Mouse (Mus musculus) liver, embryonic 11.5 days (tissue): ENCODE results near the gene Tdg. TPM values are rescaled to one million over a fixed set of nuclear protein-coding genes. Genes with fewer than 3 reads are reported as not detected.

ENCODE experiments used
- ATAC-seq: fragments of 200-750 bp; cut with Nextera tagmentation; replicated peaks from 2 replicates; pipeline ENCODE4 v1.8.0; 2017; ENCODE audit warnings: moderate number of reproducible peaks, mild to moderate bottlenecking, moderate TSS enrichment, moderate library complexity; ENCODE audit not compliant: low FRiP score
- DNase-seq: peaks from one replicate; pipeline ENCODE4 v3.0.0-alpha.2; 2017; ENCODE audit warnings: low spot score
- H3K27ac ChIP-seq: fragments of 300-500 bp; sonication (generic); 2 replicates; pipeline ENCODE4 v1.5.1; 2014; ENCODE audit warnings: mild to moderate bottlenecking, low read depth, low read length, control low read depth
- H3K27me3 ChIP-seq: fragments of 300-500 bp; sonication (generic); replicated peaks from 2 replicates; pipeline ENCODE4 v1.6.1; 2014; ENCODE audit warnings: low read length, mixed read lengths; ENCODE audit not compliant: control insufficient read depth, insufficient read depth
- H3K36me3 ChIP-seq: fragments of 300-500 bp; sonication (generic); 2 replicates; pipeline ENCODE4 v1.6.1; 2014; ENCODE audit warnings: mild to moderate bottlenecking, low read length, moderate library complexity, mixed read lengths; ENCODE audit not compliant: control insufficient read depth, insufficient read depth
- H3K4me1 ChIP-seq: fragments of 300-500 bp; sonication (generic); replicated peaks from 2 replicates; pipeline ENCODE4 v1.6.1; 2014; ENCODE audit warnings: low read length, mixed read lengths; ENCODE audit not compliant: control insufficient read depth, insufficient read depth
- H3K4me2 ChIP-seq: fragments of 300-500 bp; sonication (generic); 2 replicates; pipeline ENCODE4 v1.6.1; 2014; ENCODE audit warnings: mild to moderate bottlenecking, control low read depth, moderate library complexity
- H3K4me3 ChIP-seq: fragments of 300-500 bp; sonication (generic); 2 replicates; pipeline ENCODE4 v1.5.1; 2014; ENCODE audit warnings: low read depth, low read length, control low read depth
- H3K9ac ChIP-seq: fragments of 300-500 bp; sonication (generic); 2 replicates; pipeline ENCODE4 v1.6.1; 2014; ENCODE audit warnings: low read depth, low read length, control low read depth
- H3K9me3 ChIP-seq: fragments of 300-500 bp; sonication (generic); 2 replicates; pipeline ENCODE4 v1.6.1; 2016; ENCODE audit warnings: low read length, inconsistent platforms, mixed read lengths; ENCODE audit not compliant: control insufficient read depth
- WGBS: fragments of 180-500 bp; shearing (Covaris S2); extraction: QIAGEN DNeasy Blood & Tissue Kit; methylation state at CpG from one replicate; pipeline ENCODE4 v1.1.7; 2014; 5-methylcytosine and 5-hydroxymethylcytosine counted together
- polyA plus RNA-seq: library from polyadenylated mRNA; unstranded; fragments of >200 nt; fragmentation: Nextera tagmentation; extraction: Ambion mirVana; gene quantifications from 2 replicates; pipeline ENCODE4 v1.2.1, GENCODE M21; 2014

Gene Tdg
- polyA plus RNA-seq, 1 experiment from 2014 or later: 138 TPM

DNA sequence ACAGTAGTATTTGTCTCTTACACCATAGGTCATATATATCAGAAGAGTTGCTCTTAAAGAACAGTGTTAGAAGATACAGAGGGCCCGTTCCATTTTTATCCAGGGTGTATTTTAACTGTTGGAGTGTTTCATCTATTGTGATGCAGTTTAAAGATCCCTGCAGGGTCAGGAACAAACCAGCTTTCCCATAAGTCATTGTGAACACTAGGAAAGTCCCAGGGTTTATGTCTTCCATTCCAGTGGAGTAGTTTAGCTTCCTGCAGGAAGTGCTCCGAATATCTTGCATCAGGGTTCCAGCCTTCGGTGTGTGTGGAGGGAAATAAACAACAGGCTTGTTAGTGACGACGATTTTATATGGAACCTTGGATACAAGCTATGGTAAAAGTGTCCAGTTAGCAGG, 21.6 kb downstream of the Tdg start:
- Histone ChIP-seq H3K27me3 (no peaks in the 10 kb centered on the region), H3K4me1 (no peaks in the 10 kb centered on the region), H3K9me3 (no peaks in the 10 kb centered on the region), H3K4me3 (no peak overlapping the region), H3K27ac (no peak overlapping the region), H3K9ac (no peak overlapping the region), H3K4me2 (no peak overlapping the region), H3K36me3 (peaks cover 15% of the 10 kb centered on the region)
- DNase-seq (no peak), ATAC-seq (no peak)
- WGBS: 84% methylated on average over 5 of the region's 5 CpGs

DNA sequence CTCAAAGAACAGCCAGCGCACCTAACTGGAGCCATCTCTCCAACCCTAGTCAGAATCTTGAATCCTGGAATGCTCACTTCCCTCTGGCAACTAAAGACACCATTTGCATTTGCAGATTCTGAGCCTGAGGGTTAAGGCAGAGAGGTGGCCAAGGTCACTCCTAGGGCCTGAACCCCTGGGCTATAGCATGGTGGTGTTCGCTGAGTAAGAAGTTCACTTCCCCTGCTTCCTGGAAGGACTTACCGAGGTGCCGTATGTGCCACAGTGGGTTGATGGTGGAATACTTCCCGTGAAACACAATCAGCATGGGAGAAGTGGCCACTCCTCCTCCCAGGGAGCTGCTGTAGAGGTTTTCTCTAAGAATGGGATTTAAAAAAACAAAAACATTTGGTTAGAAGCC, 23.0 kb downstream of the Tdg start:
- H3K36me3 ChIP-seq: peaks cover 5% of the 10 kb centered on the region
- ATAC-seq (no peak), DNase-seq (no peak)
- no peaks in the 10 kb centered on the region for H3K27me3 ChIP-seq
- H3K9ac ChIP-seq: no peak overlapping the region
- no peak overlapping the region for H3K27ac ChIP-seq
- no peaks in the 10 kb centered on the region for H3K9me3 ChIP-seq
- H3K4me2 ChIP-seq: no peak overlapping the region
- WGBS: 67% methylated on average over 5 of the region's 5 CpGs
- no peaks in the 10 kb centered on the region for H3K4me1 ChIP-seq
- H3K4me3 ChIP-seq: no peak overlapping the region

- Histone ChIP-seq H3K4me1 (no peaks in the 10 kb centered on the region), H3K4me2 (no peak overlapping the region), H3K4me3 (no peak overlapping the region), H3K9me3 (no peaks in the 10 kb centered on the region), H3K36me3 (peaks cover 5% of the 10 kb centered on the region), H3K27me3 (no peaks in the 10 kb centered on the region), H3K27ac (no peak overlapping the region), H3K9ac (no peak overlapping the region)
- DNase-seq (no peak), ATAC-seq (no peak)
- WGBS: 84% methylated on average over 3 of the region's 3 CpGs
Measured at GRCm38 (mm10) chr10:82654581-82654980, 25.0 kb downstream of the Tdg start.

- 83% methylated on average over 8 of the region's 8 CpGs for WGBS
- no peaks in the 10 kb centered on the region for H3K9me3 ChIP-seq
- DNase-seq (no peak), ATAC-seq (no peak)
- H3K27me3 ChIP-seq: no peaks in the 10 kb centered on the region
- H3K27ac ChIP-seq: no peak overlapping the region
- H3K4me2 ChIP-seq: no peak overlapping the region
- H3K9ac ChIP-seq: no peak overlapping the region
- no peaks in the 10 kb centered on the region for H3K36me3 ChIP-seq
- no peak overlapping the region for H3K4me3 ChIP-seq
- no peaks in the 10 kb centered on the region for H3K4me1 ChIP-seq
Measured at GRCm38 (mm10) chr10:82661820-82662219, 32.2 kb downstream of the Tdg start.

DNA sequence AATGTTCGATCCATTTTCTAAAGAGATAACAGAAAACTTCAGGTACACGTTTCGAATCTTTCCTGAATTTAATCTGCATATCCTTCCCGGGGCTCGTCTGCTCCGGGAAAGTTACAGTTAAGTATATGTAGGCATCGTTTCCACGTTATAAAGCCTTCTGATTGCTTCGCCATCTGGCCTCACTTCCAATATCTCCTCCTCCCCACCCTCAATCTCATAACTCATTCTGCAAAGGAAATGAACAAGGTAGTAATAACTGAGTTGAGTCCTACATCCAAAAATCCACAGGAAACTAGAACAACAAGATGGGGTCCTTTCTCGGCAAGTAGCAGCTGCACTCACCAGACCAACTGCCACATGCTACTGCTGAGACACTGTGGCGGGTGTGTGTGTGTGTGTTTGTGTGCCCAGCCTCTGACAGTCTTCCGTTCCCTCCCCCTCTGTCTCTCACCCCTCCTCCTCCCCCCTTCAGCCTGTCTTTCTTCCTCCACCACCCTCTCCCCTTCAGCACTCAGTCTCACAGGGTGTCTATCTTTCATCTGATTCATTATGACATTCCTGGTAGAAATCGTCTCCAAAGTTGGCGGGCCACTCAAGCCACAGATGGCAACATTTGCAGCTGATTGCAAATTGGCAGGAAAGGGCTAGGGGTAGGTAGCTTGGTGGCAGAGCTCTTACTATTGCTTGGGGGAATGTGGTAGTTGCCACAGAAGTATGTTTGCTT, 32.8 kb downstream of the Tdg start:
- no peaks in the 10 kb centered on the region for H3K9me3 ChIP-seq
- H3K4me1 ChIP-seq: no peaks in the 10 kb centered on the region
- ATAC-seq: no peak
- H3K9ac ChIP-seq: no peak overlapping the region
- WGBS: 73% methylated on average over 14 of the region's 14 CpGs
- no peak for DNase-seq
- no peak overlapping the region for H3K4me2 ChIP-seq
- no peaks in the 10 kb centered on the region for H3K27me3 ChIP-seq
- H3K27ac ChIP-seq: no peak overlapping the region
- no peak overlapping the region for H3K4me3 ChIP-seq
- no peaks in the 10 kb centered on the region for H3K36me3 ChIP-seq

GRCm38 (mm10) chr10:82663289-82663688, 33.7 kb downstream of the Tdg start:
- Histone ChIP-seq H3K27ac (no peak overlapping the region), H3K9me3 (no peaks in the 10 kb centered on the region), H3K4me2 (no peak overlapping the region), H3K4me1 (no peaks in the 10 kb centered on the region), H3K36me3 (no peaks in the 10 kb centered on the region), H3K9ac (no peak overlapping the region), H3K27me3 (no peaks in the 10 kb centered on the region), H3K4me3 (no peak overlapping the region)
- WGBS: 75% methylated on average over 2 of the region's 2 CpGs
- ATAC-seq: no peak
- no peak for DNase-seq

- Histone ChIP-seq H3K4me3 (no peak overlapping the region), H3K27ac (no peak overlapping the region), H3K9ac (no peak overlapping the region), H3K36me3 (no peaks in the 10 kb centered on the region), H3K4me2 (no peak overlapping the region; the same call in 1 of the 2 replicates), H3K4me1 (no peaks in the 10 kb centered on the region), H3K9me3 (no peaks in the 10 kb centered on the region), H3K27me3 (no peaks in the 10 kb centered on the region)
- ATAC-seq: no peak
- 56% methylated on average over 3 of the region's 3 CpGs for WGBS
- DNase-seq: no peak
Measured at GRCm38 (mm10) chr10:82665951-82666350, 36.3 kb downstream of the Tdg start.

DNA sequence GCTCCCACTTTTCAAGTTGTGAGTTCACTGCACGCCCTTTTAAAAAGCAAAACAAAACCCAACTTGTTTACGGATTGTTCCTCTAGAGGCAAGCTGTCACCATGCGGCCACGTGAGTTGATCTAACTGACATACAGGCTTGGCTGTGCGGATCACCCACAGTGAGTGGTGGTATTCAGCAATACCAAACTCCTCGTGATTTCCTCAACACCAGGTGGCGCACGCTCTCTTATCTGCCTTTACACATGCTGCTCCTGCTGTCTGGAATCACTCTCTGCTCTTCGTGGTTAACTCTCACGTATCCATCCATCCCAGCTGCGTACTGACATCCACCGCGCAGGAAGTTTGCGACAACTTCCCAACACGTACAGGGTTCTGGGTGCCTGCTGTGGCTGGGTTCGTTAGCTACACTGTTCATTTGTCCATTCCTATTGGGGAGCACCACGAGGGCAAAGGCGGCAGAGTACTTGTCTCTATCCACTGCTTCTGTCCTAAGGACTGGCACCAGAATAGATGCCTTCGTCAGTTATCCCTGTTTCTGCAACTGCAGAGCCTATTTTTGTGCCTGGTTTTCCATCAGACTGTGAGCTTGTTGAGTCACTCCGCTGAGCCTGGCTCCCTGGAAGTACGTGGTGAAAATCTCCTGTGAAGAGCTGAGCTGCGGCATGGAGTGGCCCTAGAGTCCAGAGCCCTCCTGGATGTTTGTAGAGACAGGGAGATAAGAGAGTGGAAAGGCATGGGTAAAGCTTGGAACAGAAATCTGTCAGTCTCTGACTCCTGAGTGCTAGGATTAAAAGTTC, 37.0 kb downstream of the Tdg start:
- H3K4me1 ChIP-seq: no peaks in the 10 kb centered on the region
- peak; percentile 91 for ATAC-seq
- no peaks in the 10 kb centered on the region for H3K27me3 ChIP-seq
- WGBS: 17% methylated on average over 22 of the region's 22 CpGs
- no peaks in the 10 kb centered on the region for H3K9me3 ChIP-seq
- no peak overlapping the region for H3K27ac ChIP-seq
- H3K36me3 ChIP-seq: no peaks in the 10 kb centered on the region
- DNase-seq: peak; percentile 75
- peak overlapping the region; percentile 53 for H3K4me2 ChIP-seq
- no peak overlapping the region for H3K9ac ChIP-seq
- H3K4me3 ChIP-seq: no peak overlapping the region

GRCm38 (mm10) chr10:82670205-82670604, 40.6 kb downstream of the Tdg start:
- H3K4me2 ChIP-seq: no peak overlapping the region

More at GRCm38 (mm10) chr10:82670205-82670604, 40.6 kb downstream of the Tdg start:
- no peaks in the 10 kb centered on the region for H3K9me3 ChIP-seq
- DNase-seq (no peak), ATAC-seq (no peak)
- H3K4me3 ChIP-seq: no peak overlapping the region
- H3K4me1 ChIP-seq: no peaks in the 10 kb centered on the region
- H3K27ac ChIP-seq: no peak overlapping the region
- H3K36me3 ChIP-seq: no peaks in the 10 kb centered on the region
- WGBS: 56% methylated on average over 6 of the region's 6 CpGs
- no peaks in the 10 kb centered on the region for H3K27me3 ChIP-seq
- no peak overlapping the region for H3K9ac ChIP-seq
